Mouse (Mus musculus) intestine, embryonic 14.5 days (tissue): ENCODE results near the gene Ccdc88c. TPM values are rescaled to one million over a fixed set of nuclear protein-coding genes. Genes with fewer than 3 reads are reported as not detected.

ENCODE experiments used
- ATAC-seq: fragments of 200-750 bp; cut with Nextera tagmentation; replicated peaks from 2 replicates; pipeline ENCODE4 v1.8.0; 2017; ENCODE audit warnings: low read depth, moderate number of reproducible peaks, moderate TSS enrichment, moderate library complexity; ENCODE audit not compliant: low FRiP score, low TSS enrichment
- DNase-seq: peaks from one replicate; pipeline ENCODE4 v3.0.0-alpha.2; 2018; ENCODE audit warnings: low spot score
- H3K27ac ChIP-seq: fragments of 300-500 bp; sonication (generic); 2 replicates; pipeline ENCODE4 v1.5.1; 2014; ENCODE audit warnings: low read depth, mild to moderate bottlenecking, control low read depth
- H3K27me3 ChIP-seq: fragments of 300-500 bp; sonication (generic); replicated peaks from 2 replicates; pipeline ENCODE4 v1.6.1; 2014; ENCODE audit warnings: low read length, control low read depth; ENCODE audit not compliant: control insufficient read depth, insufficient read depth
- H3K36me3 ChIP-seq: fragments of 300-500 bp; sonication (generic); 2 replicates; pipeline ENCODE4 v1.6.1; 2014; ENCODE audit warnings: low read length, control low read depth; ENCODE audit not compliant: control insufficient read depth, insufficient read depth
- H3K4me1 ChIP-seq: fragments of 300-500 bp; sonication (generic); replicated peaks from 2 replicates; pipeline ENCODE4 v1.6.1; 2014; ENCODE audit warnings: low read length, control low read depth, mixed read lengths; ENCODE audit not compliant: control insufficient read depth, insufficient read depth
- H3K4me2 ChIP-seq: fragments of 300-500 bp; sonication (generic); 2 replicates; pipeline ENCODE4 v1.6.1; 2014; ENCODE audit warnings: low read length
- H3K4me3 ChIP-seq: fragments of 300-500 bp; sonication (generic); 2 replicates; pipeline ENCODE4 v1.5.1; 2014; ENCODE audit warnings: low read depth, low read length, control low read depth, mixed read lengths
- H3K9ac ChIP-seq: fragments of 300-500 bp; sonication (generic); 2 replicates; pipeline ENCODE4 v1.6.1; 2014; ENCODE audit warnings: mild to moderate bottlenecking, low read length
- H3K9me3 ChIP-seq: fragments of 300-500 bp; sonication (generic); 2 replicates; pipeline ENCODE4 v1.6.1; 2016; ENCODE audit warnings: low read length, control low read depth; ENCODE audit not compliant: control insufficient read depth
- WGBS: fragments of 180-500 bp; shearing (Covaris S2); extraction: QIAGEN DNeasy Blood & Tissue Kit; methylation state at CpG from one replicate; pipeline ENCODE4 v1.1.7; 2014; 5-methylcytosine and 5-hydroxymethylcytosine counted together
- polyA plus RNA-seq: library from polyadenylated mRNA; unstranded; fragments of >200 nt; fragmentation: Nextera tagmentation; extraction: Ambion mirVana; gene quantifications from 2 replicates; pipeline ENCODE4 v1.2.1, GENCODE M21; 2014

The Ccdc88c gene
- polyA plus RNA-seq, 1 experiment from 2014 or later = 15.2 TPM

DNA sequence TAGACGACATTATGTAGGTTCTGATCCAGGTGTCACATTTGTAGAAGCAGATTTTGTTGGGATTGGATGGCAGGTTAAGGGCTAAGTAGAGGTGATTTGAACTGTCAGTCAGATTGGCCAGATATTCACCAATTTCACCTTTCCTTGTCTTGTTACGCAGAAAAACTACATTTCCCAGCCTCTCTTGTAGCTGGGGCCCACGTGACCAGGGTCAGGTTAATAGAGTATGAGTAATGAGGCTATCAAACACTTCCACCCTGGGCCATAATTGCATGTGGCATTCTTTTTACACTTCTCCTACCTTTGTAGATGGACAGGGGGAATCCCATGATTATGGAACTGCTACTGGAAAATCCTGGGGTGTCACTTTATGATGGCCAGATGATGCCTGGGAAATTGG is 155.2 kb downstream of the Ccdc88c start:
- Histone ChIP-seq H3K27me3 (no peaks in the 10 kb centered on the region), H3K27ac (no peak overlapping the region), H3K4me3 (no peak overlapping the region), H3K4me2 (no peak overlapping the region), H3K9ac (no peak overlapping the region), H3K4me1 (no peaks in the 10 kb centered on the region), H3K36me3 (no peaks in the 10 kb centered on the region), H3K9me3 (no peaks in the 10 kb centered on the region)
- WGBS = 79% methylated on average over 3 of the region's 3 CpGs
- ATAC-seq (no peak), DNase-seq (no peak)

DNA sequence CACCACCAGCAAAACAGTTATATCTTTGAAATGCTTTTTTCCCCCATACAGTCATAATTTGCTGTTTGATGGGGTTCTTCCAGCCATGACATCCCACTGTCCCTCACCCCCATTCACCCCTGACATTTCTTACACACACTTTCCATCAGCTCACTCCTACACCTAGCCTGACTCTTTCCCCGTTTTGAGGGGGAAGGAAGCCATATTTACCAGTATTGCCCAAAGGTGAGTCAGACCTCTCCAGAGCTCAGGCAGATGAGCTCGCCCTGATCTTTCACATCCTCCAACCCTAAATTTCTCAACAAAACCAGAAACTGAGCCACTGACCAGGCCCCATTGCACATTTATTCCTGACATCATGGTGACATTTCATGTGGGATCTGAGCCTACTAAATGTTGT is 157.0 kb downstream of the Ccdc88c start:
- Histone ChIP-seq H3K36me3 (no peaks in the 10 kb centered on the region), H3K4me3 (no peak overlapping the region), H3K9me3 (no peaks in the 10 kb centered on the region), H3K27ac (no peak overlapping the region), H3K4me1 (no peaks in the 10 kb centered on the region), H3K9ac (no peak overlapping the region), H3K4me2 (no peak overlapping the region), H3K27me3 (no peaks in the 10 kb centered on the region)
- DNase-seq = no peak
- 73% methylated on average over 2 of the region's 2 CpGs for whole genome bisulfite sequencing
- ATAC-seq = no peak

DNA sequence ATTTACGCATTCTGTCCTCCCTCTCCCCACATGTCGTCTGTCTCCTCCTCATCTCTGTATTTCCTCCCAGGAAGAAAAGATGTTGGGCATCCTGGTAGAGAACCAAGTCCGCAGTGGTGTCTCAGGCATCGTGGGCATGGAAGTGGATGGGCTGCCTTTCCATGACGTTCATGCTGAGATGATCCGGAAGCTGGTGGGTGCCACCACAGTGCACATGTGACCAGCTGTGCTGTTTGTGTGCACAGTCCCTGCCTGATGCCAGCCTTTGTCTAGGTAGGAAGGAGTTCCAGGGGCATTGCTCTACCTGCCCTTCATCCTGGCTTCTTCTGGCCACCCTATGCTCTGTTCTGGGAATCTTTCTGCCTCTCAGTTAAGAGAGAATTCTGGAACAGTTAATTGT is 157.6 kb downstream of the Ccdc88c start:
- H3K27ac ChIP-seq = no peak overlapping the region
- ATAC-seq = no peak
- H3K4me2 ChIP-seq = no peak overlapping the region
- H3K36me3 ChIP-seq = no peaks in the 10 kb centered on the region
- H3K4me3 ChIP-seq = no peak overlapping the region
- no peak for DNase-seq
- 86% methylated on average over 6 of the region's 6 CpGs for WGBS
- H3K4me1 ChIP-seq = no peaks in the 10 kb centered on the region
- no peaks in the 10 kb centered on the region for H3K27me3 ChIP-seq
- H3K9ac ChIP-seq = no peak overlapping the region
- no peaks in the 10 kb centered on the region for H3K9me3 ChIP-seq

DNA sequence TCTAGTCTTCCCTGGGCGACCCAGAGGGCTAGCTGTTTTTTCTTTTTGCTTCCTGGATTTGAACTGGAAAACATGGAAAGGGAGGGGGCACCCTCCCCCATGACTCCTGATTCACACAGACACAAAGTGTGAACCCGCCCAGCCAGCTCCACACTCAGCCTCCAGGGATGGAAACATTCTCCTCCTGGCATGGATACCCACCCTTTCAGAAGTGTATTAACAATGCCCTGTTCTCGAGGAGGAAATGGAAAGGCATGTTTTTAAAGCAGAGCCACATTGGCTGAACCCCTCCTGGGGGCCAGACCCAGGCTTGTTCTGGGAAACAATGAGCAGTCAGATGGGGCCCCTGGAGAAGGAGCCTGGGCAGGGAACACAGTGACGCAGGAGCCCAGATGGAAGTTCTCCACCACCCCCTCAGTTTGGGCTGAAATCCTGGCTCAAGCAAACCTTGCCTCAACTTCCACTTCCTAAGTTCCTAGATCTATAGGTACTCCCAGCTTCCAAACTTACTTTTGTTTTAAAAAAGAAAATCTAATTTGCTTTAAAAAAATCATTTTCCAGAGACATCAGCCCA is 160.7 kb downstream of the Ccdc88c start:
- no peaks in the 10 kb centered on the region for H3K9me3 ChIP-seq
- no peaks in the 10 kb centered on the region for H3K36me3 ChIP-seq
- no peak overlapping the region for H3K4me3 ChIP-seq
- H3K9ac ChIP-seq = no peak overlapping the region
- DNase-seq = no peak
- no peak overlapping the region for H3K4me2 ChIP-seq
- no peaks in the 10 kb centered on the region for H3K4me1 ChIP-seq
- H3K27me3 ChIP-seq = no peaks in the 10 kb centered on the region
- ATAC-seq = no peak
- no peak overlapping the region for H3K27ac ChIP-seq
- 63% methylated on average over 4 of the region's 4 CpGs for WGBS

DNA sequence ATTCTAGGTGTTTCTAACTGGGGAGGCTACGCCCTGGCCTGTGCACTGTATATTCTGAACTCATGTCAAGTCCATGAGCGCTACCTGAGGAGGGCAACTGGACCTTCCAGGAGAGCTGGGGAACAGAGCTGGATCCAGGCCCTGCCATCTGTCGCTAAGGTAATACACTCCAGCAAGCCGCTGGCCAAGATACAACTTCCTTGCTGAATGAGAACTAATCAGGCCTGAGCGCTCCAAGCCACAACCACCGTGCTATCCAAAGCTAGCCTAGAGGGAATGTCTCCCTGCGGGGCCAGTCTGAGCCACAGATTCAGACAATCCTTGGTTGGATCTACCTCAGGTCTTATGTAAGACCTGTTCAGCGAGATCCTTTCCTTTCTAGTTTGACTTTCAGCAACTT is 161.8 kb downstream of the Ccdc88c start:
- no peaks in the 10 kb centered on the region for H3K36me3 ChIP-seq
- H3K27ac ChIP-seq = no peak overlapping the region
- H3K4me3 ChIP-seq = no peak overlapping the region
- H3K27me3 ChIP-seq = no peaks in the 10 kb centered on the region
- DNase-seq (no peak), ATAC-seq (no peak)
- H3K9me3 ChIP-seq = no peaks in the 10 kb centered on the region
- no peak overlapping the region for H3K4me2 ChIP-seq
- no peaks in the 10 kb centered on the region for H3K4me1 ChIP-seq
- WGBS = 88% methylated on average over 8 of the region's 8 CpGs
- no peak overlapping the region for H3K9ac ChIP-seq

DNA sequence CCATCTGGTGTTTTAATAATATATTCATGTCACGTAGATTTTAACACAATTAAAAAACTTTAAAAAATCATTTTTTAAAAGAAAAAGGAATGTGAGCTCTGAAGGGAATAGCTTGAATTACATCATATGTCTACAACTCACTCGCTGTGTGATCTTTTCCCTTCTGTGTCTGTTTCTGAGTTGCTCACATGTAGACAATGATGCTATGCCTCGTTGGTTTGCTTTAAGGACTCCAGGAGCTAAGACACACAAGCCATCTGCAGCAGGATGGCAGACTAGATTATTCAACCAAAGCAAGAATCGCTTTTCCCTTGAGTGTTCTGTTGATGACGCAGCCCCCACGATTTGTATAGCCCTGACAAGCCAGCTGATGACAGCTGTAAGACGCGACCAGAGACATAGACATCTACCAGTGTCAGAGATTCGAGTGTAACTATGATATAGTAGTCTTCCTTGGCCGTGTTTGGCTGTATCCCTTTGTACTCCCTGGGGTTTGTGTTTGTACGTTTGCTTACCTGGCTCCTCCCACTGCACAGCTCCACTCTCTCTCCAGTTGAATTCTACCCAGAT is 163.3 kb downstream of the Ccdc88c start:
- Histone ChIP-seq H3K27me3 (no peaks in the 10 kb centered on the region), H3K4me2 (no peak overlapping the region), H3K27ac (no peak overlapping the region), H3K4me3 (no peak overlapping the region), H3K9ac (no peak overlapping the region), H3K9me3 (no peaks in the 10 kb centered on the region), H3K36me3 (no peaks in the 10 kb centered on the region), H3K4me1 (no peaks in the 10 kb centered on the region)
- ATAC-seq = no peak
- WGBS = 75% methylated on average over 11 of the region's 11 CpGs
- no peak for DNase-seq

DNA sequence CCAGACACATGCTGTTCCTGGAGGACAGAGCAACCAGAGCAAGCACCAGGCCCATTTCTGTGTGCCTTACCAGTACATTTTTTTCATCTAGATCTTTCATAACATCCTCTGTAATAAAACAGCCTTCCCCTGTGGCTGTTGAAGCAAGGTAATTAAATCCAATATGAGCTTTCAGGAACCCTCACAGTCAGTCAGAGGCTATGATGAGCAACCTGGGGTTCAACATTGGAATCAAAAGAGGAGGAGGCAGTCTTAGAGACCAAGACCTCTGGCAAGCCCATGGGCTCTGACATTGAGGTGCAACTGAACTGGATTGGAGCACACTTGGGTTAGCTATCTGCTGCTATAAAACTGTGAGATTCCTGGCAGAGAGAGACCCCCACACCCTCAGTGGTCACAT is 163.8 kb downstream of the Ccdc88c start:
- Histone ChIP-seq H3K36me3 (no peaks in the 10 kb centered on the region), H3K4me3 (no peak overlapping the region), H3K9me3 (no peaks in the 10 kb centered on the region), H3K4me1 (no peaks in the 10 kb centered on the region), H3K27ac (no peak overlapping the region), H3K4me2 (no peak overlapping the region), H3K9ac (no peak overlapping the region), H3K27me3 (no peaks in the 10 kb centered on the region)
- no peak for ATAC-seq
- DNase-seq = no peak

DNA sequence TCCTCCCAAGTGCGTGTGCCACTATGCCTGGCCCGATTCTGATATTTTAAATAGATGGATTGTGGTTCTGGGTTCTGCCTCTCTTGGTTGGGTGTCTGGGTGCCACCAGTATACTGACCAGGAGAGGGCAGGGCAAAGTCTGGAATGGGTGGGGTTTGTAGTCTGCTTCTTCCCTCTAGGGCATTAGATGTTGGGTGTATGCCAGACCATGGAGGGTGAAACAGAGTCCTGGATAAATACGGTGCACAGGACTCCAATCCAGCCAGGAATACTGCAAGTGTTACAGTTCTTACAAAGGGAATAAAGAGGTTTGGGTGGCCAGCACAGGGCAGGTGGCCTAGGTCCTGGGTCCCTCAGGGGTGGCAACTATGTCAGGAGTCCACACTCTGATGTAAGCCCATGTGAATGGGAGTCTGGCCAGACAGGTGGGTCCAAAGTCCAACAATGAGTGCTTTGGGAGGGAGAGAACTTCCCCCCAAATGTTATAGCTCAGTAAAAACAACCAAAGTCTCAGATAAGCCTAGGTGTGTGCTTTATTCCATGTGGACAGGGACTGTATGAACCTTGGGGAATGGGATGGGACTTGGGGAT is 165.9 kb downstream of the Ccdc88c start:
- H3K4me3 ChIP-seq = no peak overlapping the region
- H3K27ac ChIP-seq = no peak overlapping the region
- H3K9me3 ChIP-seq = no peaks in the 10 kb centered on the region
- ATAC-seq (no peak), DNase-seq (no peak)
- no peaks in the 10 kb centered on the region for H3K4me1 ChIP-seq
- H3K9ac ChIP-seq = no peak overlapping the region
- no peak overlapping the region for H3K4me2 ChIP-seq
- 89% methylated on average over 3 of the region's 3 CpGs for WGBS
- H3K36me3 ChIP-seq = no peaks in the 10 kb centered on the region
- H3K27me3 ChIP-seq = no peaks in the 10 kb centered on the region

DNA sequence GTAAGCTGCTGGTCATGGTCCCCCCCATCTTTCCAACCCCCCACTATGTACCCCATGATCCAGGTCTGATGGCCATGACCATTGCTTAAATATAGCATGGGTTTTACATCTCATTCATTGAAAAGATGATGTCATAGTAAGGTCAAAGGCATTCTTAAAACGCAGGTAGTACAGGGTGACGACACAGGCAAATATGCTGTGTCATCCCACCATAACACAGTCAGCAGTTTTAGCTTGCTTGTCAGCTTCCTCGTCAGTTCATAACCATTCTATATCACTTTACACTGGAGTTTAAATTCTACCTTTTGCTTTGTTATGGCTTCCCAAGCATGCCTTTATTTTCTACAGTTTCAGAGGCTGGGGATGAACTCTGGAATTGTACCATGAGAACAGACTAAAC is 166.6 kb downstream of the Ccdc88c start:
- DNase-seq (no peak), ATAC-seq (no peak)
- Histone ChIP-seq H3K36me3 (no peaks in the 10 kb centered on the region), H3K27ac (no peak overlapping the region), H3K9ac (no peak overlapping the region), H3K27me3 (no peaks in the 10 kb centered on the region), H3K4me1 (no peaks in the 10 kb centered on the region), H3K4me3 (no peak overlapping the region), H3K9me3 (no peaks in the 10 kb centered on the region), H3K4me2 (no peak overlapping the region)
- 80% methylated on average over 3 of the region's 3 CpGs for WGBS
